In genomic region chr3:152563833-152564232, GRCm38 (mm10) we compare ENCODE assay signal across 22 mouse cellular contexts.
"Had no signal": no experiment of that assay in that cellular context is flagged by ENCODE, and none has a peak within 500 bp of the region (broad histone marks: within the 10 kb centered on the region; RNA-seq: fewer than 3 reads in every experiment).

No protein-coding gene starts in this region.

- H3K4me1 ChIP-seq: hindbrain, embryonic 13.5 days; hindbrain, embryonic 15.5 days had no signal

- H3K27ac ChIP-seq: hindbrain, embryonic 13.5 days; hindbrain, embryonic 15.5 days; hindbrain, postnatal 0 days; kidney, embryonic 15.5 days; limb, embryonic 13.5 days; limb, embryonic 15.5 days; liver, embryonic 15.5 days had no signal

- H3K9ac ChIP-seq: hindbrain, embryonic 13.5 days; hindbrain, embryonic 15.5 days; kidney, embryonic 15.5 days; limb, embryonic 13.5 days; limb, embryonic 15.5 days; liver, embryonic 15.5 days had no signal

- H3K27me3 ChIP-seq: hindbrain, embryonic 13.5 days; hindbrain, embryonic 15.5 days; kidney, embryonic 15.5 days; limb, embryonic 13.5 days; limb, embryonic 15.5 days; liver, embryonic 15.5 days had no signal

- ATAC-seq: hindbrain, postnatal 0 days; intestine, embryonic 16.5 days had no signal

- H3K9me3 ChIP-seq: hindbrain, embryonic 13.5 days; hindbrain, embryonic 15.5 days; kidney, embryonic 15.5 days; limb, embryonic 13.5 days; limb, embryonic 15.5 days; liver, embryonic 15.5 days had no signal

- H3K4me3 ChIP-seq: hindbrain, embryonic 13.5 days; hindbrain, embryonic 15.5 days; kidney, embryonic 15.5 days; limb, embryonic 13.5 days; limb, embryonic 15.5 days; liver, embryonic 15.5 days had no signal

- H3K4me2 ChIP-seq: heart, embryonic 11.5 days; hindbrain, embryonic 13.5 days; hindbrain, embryonic 15.5 days; kidney, embryonic 15.5 days; limb, embryonic 13.5 days; limb, embryonic 15.5 days; liver, embryonic 11.5 days; liver, embryonic 15.5 days had no signal

- DNase-seq: gastrocnemius, postnatal 14 days; gastrocnemius, postnatal 36 days; heart, adult 18-20 months; heart, postnatal 10 days; kidney, adult 11 months; kidney, adult 2 months; kidney, adult 9 months; kidney, postnatal 10 days; kidney, postnatal 25 days; layer of hippocampus, adult 9-11 months; layer of hippocampus, postnatal 36 days; left cerebral cortex, postnatal 4 days had no signal

- H3K36me3 ChIP-seq: hindbrain, embryonic 13.5 days; hindbrain, embryonic 15.5 days; kidney, embryonic 15.5 days; limb, embryonic 13.5 days; limb, embryonic 15.5 days; liver, embryonic 15.5 days had no signal
